Mouse (Mus musculus): ENCODE results near the gene Cdkl3. TPM values are rescaled to one million over a fixed set of nuclear protein-coding genes. Genes with fewer than 3 reads are reported as not detected.
A peak's percentile ranks its signal among the peaks of the same experiment; 100 is the strongest.

Cdkl3 gene
- total and polyA plus RNA-seq, 2 experiments from 2014 or later: 35.5 to 40.4 TPM

GRCm38 (mm10) chr11:51962277-51962676 lies 41.7 kb upstream of the Cdkl3 start:
- no peaks in the 10 kb centered on the region for H3K4me1 ChIP-seq (ENCODE audit: insufficient read depth)
- no peak overlapping the region for H3K9ac ChIP-seq
- H3K27ac ChIP-seq (ENCODE audit: low read depth, low read length): no peak overlapping the region
- H3K9me3 ChIP-seq (ENCODE audit: low read length): no peaks in the 10 kb centered on the region
- H3K36me3 ChIP-seq (ENCODE audit: insufficient read depth): no peaks in the 10 kb centered on the region
- H3K4me2 ChIP-seq (ENCODE audit: low read depth): no peak overlapping the region
- no peak for ATAC-seq
- no peak overlapping the region for H3K4me3 ChIP-seq (ENCODE audit: low read depth, low read length)
- no peak for DNase-seq
- WGBS: 88% methylated on average over 7 of the region's 7 CpGs
- no peaks in the 10 kb centered on the region for H3K27me3 ChIP-seq (ENCODE audit: insufficient read depth, low read length)
- no peak for TF ChIP-seq CTCF (IDR thresholded peaks at IDR 0.05; ENCODE audit: low read depth)

GRCm38 (mm10) chr11:51966651-51967050 lies 37.4 kb upstream of the Cdkl3 start:
- Histone ChIP-seq H3K9ac (no peak overlapping the region), H3K4me2 (ENCODE audit: low read depth) (no peak overlapping the region), H3K9me3 (ENCODE audit: low read length) (no peaks in the 10 kb centered on the region), H3K4me3 (ENCODE audit: low read depth, low read length) (no peak overlapping the region), H3K27me3 (ENCODE audit: insufficient read depth, low read length) (no peaks in the 10 kb centered on the region), H3K27ac (ENCODE audit: low read depth, low read length) (no peak overlapping the region), H3K36me3 (ENCODE audit: insufficient read depth) (peaks cover 19% of the 10 kb centered on the region), H3K4me1 (ENCODE audit: insufficient read depth) (no peaks in the 10 kb centered on the region)
- DNase-seq (no peak), ATAC-seq (no peak)
- TF ChIP-seq CTCF (IDR thresholded peaks at IDR 0.05; ENCODE audit: low read depth): no peak
- 84% methylated on average over 5 of the region's 5 CpGs for WGBS

GRCm38 (mm10) chr11:51967443-51968401 lies 36.3 kb upstream of the Cdkl3 start, which contains the start of gene Cdkn2aipnl:
Gene Cdkn2aipnl (plus strand): TSS chr11:51967661.
- 2% methylated on average over 63 of the region's 63 CpGs for WGBS

GRCm38 (mm10) chr11:51968896-51969295 lies 35.1 kb upstream of the Cdkl3 start:
- 92% methylated on average over 9 of the region's 9 CpGs for WGBS
- DNase-seq (no peak), ATAC-seq (no peak)
- no peak for TF ChIP-seq CTCF (IDR thresholded peaks at IDR 0.05; ENCODE audit: low read depth)
- no peak overlapping the region for H3K27ac ChIP-seq (ENCODE audit: low read depth, low read length)
- H3K36me3 ChIP-seq (ENCODE audit: insufficient read depth): peaks cover 39% of the 10 kb centered on the region
- H3K9me3 ChIP-seq (ENCODE audit: low read length): no peaks in the 10 kb centered on the region
- H3K4me2 ChIP-seq (ENCODE audit: low read depth): no peak overlapping the region
- no peaks in the 10 kb centered on the region for H3K4me1 ChIP-seq (ENCODE audit: insufficient read depth)
- H3K4me3 ChIP-seq (ENCODE audit: low read depth, low read length): no peak overlapping the region
- H3K9ac ChIP-seq: no peak overlapping the region
- no peaks in the 10 kb centered on the region for H3K27me3 ChIP-seq (ENCODE audit: insufficient read depth, low read length)

More at GRCm38 (mm10) chr11:51967443-51968401, 36.3 kb upstream of the Cdkl3 start, which contains the start of gene Cdkn2aipnl:
- no peaks in the 10 kb centered on the region for H3K9me3 ChIP-seq (ENCODE audit: low read length)
- H3K9ac ChIP-seq: peak within 1 kb of the TSS; percentile 71
- ATAC-seq: peak; percentile 99
- peak within 1 kb of the TSS; percentile 79 for H3K27ac ChIP-seq (ENCODE audit: low read depth, low read length)
- peak; percentile 96 for TF ChIP-seq CTCF (IDR thresholded peaks at IDR 0.05; ENCODE audit: low read depth)
- H3K4me2 ChIP-seq (ENCODE audit: low read depth): peak within 1 kb of the TSS; percentile 83
- H3K27me3 ChIP-seq (ENCODE audit: insufficient read depth, low read length): no peaks in the 10 kb centered on the region
- DNase-seq: peak; percentile 98
- peak within 1 kb of the TSS; percentile 72 for H3K4me3 ChIP-seq (ENCODE audit: low read depth, low read length)
- peaks cover 30% of the 10 kb centered on the region for H3K36me3 ChIP-seq (ENCODE audit: insufficient read depth)
- H3K4me1 ChIP-seq (ENCODE audit: insufficient read depth): no peaks in the 10 kb centered on the region

GRCm38 (mm10) chr11:51969511-51969910 lies 34.5 kb upstream of the Cdkl3 start:
- Histone ChIP-seq H3K27ac (ENCODE audit: low read depth, low read length) (no peak overlapping the region), H3K4me2 (ENCODE audit: low read depth) (no peak overlapping the region), H3K9ac (no peak overlapping the region), H3K9me3 (ENCODE audit: low read length) (no peaks in the 10 kb centered on the region), H3K4me3 (ENCODE audit: low read depth, low read length) (no peak overlapping the region), H3K36me3 (ENCODE audit: insufficient read depth) (peaks cover 40% of the 10 kb centered on the region), H3K27me3 (ENCODE audit: insufficient read depth, low read length) (no peaks in the 10 kb centered on the region), H3K4me1 (ENCODE audit: insufficient read depth) (no peaks in the 10 kb centered on the region)
- ATAC-seq (no peak), DNase-seq (no peak)
- TF ChIP-seq CTCF (IDR thresholded peaks at IDR 0.05; ENCODE audit: low read depth): no peak
- 93% methylated on average over 2 of the region's 2 CpGs for WGBS

GRCm38 (mm10) chr11:51971644-51972043 lies 32.4 kb upstream of the Cdkl3 start:
- DNase-seq: no peak
- Histone ChIP-seq H3K36me3 (ENCODE audit: insufficient read depth) (peaks cover 46% of the 10 kb centered on the region), H3K9me3 (ENCODE audit: low read length) (no peaks in the 10 kb centered on the region), H3K9ac (no peak overlapping the region), H3K4me1 (ENCODE audit: insufficient read depth) (no peaks in the 10 kb centered on the region), H3K4me3 (ENCODE audit: low read depth, low read length) (no peak overlapping the region), H3K4me2 (ENCODE audit: low read depth) (no peak overlapping the region), H3K27me3 (ENCODE audit: insufficient read depth, low read length) (no peaks in the 10 kb centered on the region), H3K27ac (ENCODE audit: low read depth, low read length) (no peak overlapping the region)
- TF ChIP-seq CTCF (IDR thresholded peaks at IDR 0.05; ENCODE audit: low read depth): no peak
- no peak for ATAC-seq
- 93% methylated on average over 6 of the region's 6 CpGs for WGBS
